Mouse (Mus musculus) spleen, adult 2 months (tissue): Measurements from ENCODE around the gene Zdhhc9. TPM values are rescaled to one million over a fixed set of nuclear protein-coding genes. Genes with fewer than 3 reads are reported as not detected.

ENCODE experiments used
- DNase-seq, 2 experiments: peaks; one replicate each; pipeline versions ENCODE4 v3.0.0 to v3.0.0-alpha.2; 2012 to 2021; ENCODE audit warnings: low spot score in 2 of 2, low read depth in 1 of 2
- H3K27ac ChIP-seq: fragments of 200-500 bp; 2 replicates; pipeline ENCODE4 v1.5.1; 2012; ENCODE audit warnings: low read length, inconsistent platforms; ENCODE audit not compliant: insufficient read depth
- H3K27me3 ChIP-seq: fragments of 200-500 bp; 2 replicates; pipeline ENCODE4 v1.6.1; 2012; ENCODE audit warnings: mild to moderate bottlenecking, moderate library complexity, low read length, inconsistent platforms; ENCODE audit not compliant: control insufficient read depth, insufficient read depth
- H3K36me3 ChIP-seq: fragments of 200-500 bp; 2 replicates; pipeline ENCODE4 v1.6.1; 2012; ENCODE audit warnings: mild to moderate bottlenecking, low read length, inconsistent platforms; ENCODE audit not compliant: control insufficient read depth, insufficient read depth
- H3K4me1 ChIP-seq: fragments of 200-500 bp; 2 replicates; pipeline ENCODE4 v1.6.1; 2011; ENCODE audit warnings: inconsistent platforms; ENCODE audit not compliant: control insufficient read depth, insufficient read depth, insufficient read length
- H3K4me3 ChIP-seq: fragments of 200-500 bp; 2 replicates; pipeline ENCODE4 v1.5.1; 2011; ENCODE audit warnings: mild to moderate bottlenecking, inconsistent platforms; ENCODE audit not compliant: insufficient read depth, insufficient read length; ENCODE audit errors: extremely low read depth
- CTCF ChIP-seq: fragments of 200-500 bp; IDR thresholded peaks from 2 replicates; pipeline ENCODE4 v1.5.1; 2011; ENCODE audit warnings: mild to moderate bottlenecking, inconsistent platforms; ENCODE audit not compliant: insufficient read depth, insufficient read length, insufficient replicate concordance; ENCODE audit errors: extremely low read depth
- POLR2A ChIP-seq: fragments of 200-500 bp; IDR thresholded peaks from 2 replicates; pipeline ENCODE4 v1.6.1; 2011; ENCODE audit warnings: low read depth, low read length, inconsistent platforms
- WGBS: fragments of 180-500 bp; shearing (Covaris S2); methylation state at CpG from one replicate; pipeline ENCODE4 v1.1.7; 2018; 5-methylcytosine and 5-hydroxymethylcytosine counted together
- polyA plus RNA-seq: library from polyadenylated mRNA; depleted of rRNA; stranded (reverse); fragments of >200 nt; gene quantifications from 2 replicates; pipeline ENCODE4 v1.2.3, GENCODE M21; 2012

The Zdhhc9 gene
- polyA plus RNA-seq, 1 experiment, result 11.2 TPM

DNA sequence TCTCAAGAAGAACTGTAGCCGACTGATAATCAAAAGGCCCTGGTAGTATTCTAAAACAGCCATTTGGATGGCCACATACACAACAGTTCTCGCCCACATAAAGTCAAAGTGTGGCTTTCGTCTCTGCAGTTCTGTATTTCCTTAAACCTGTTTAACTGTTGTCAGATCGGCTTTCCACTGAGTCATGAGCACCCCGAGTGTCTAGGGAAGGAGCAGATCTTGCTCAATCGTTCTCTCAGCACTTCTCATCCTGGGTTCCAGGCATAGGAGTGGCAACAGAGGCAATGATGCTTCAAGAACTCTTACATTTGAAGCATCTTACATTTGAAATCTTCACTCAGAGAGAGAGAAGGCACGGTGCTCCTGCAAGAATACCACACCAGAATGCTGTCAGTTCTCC, 6.7 kb downstream of the Zdhhc9 start:
- peaks cover 1% of the 10 kb centered on the region; the same call in 1 of the 2 replicates for H3K36me3 ChIP-seq
- H3K4me3 ChIP-seq, result no peak overlapping the region
- H3K27me3 ChIP-seq, result no peaks in the 10 kb centered on the region
- 79% methylated on average over 7 of the region's 7 CpGs for WGBS
- no peak for TF ChIP-seq CTCF
- TF ChIP-seq POLR2A, result no peak
- no peak overlapping the region for H3K27ac ChIP-seq
- H3K4me1 ChIP-seq, result no peaks in the 10 kb centered on the region
- DNase-seq, result no peak

DNA sequence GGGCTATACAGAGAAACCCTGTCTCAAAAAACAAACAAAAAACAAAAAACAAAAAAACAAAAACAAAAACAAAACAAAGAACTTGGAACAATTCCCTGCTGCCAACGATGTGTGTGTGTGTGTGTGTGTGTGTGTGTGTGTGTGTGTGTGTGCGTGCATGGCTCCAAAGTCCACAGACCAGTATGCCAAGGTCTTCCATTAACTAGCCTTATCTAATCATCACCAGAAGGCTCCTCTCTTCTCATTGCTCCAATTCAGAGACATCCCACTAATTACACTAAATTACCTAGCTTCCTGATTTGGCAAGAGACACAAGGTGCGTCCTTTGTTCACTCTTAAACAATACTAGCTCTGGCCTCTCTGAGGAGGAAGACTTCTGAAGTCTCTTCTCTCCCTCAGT, 8.0 kb downstream of the Zdhhc9 start:
- Histone ChIP-seq H3K27me3 (no peaks in the 10 kb centered on the region), H3K4me3 (no peak overlapping the region), H3K36me3 (peaks cover under 1% of the 10 kb centered on the region; the same call in 1 of the 2 replicates), H3K4me1 (no peaks in the 10 kb centered on the region), H3K27ac (no peak overlapping the region)
- TF ChIP-seq POLR2A, result no peak
- no peak for TF ChIP-seq CTCF
- DNase-seq, result no peak
- 80% methylated on average over 3 of the region's 3 CpGs for WGBS

DNA sequence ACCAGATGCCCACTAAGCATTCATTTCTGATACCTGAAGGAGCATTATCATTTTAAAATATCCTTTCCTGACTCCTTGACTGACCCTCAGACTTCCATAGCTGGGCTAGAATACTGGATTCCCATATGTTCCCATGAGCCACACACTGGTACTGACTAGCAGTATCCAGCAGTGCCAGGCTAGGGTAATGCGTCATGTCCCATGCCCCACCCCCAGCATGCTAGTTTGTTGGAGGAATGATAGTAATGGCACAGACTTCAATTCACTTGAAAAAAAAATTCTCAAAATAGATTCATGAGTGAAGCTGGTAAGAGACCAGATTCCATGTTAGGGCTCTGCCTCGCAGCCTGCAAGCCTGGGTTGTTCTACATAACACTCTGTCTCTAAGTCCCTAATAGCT, 9.7 kb downstream of the Zdhhc9 start:
- Histone ChIP-seq H3K27me3 (no peaks in the 10 kb centered on the region), H3K4me1 (no peaks in the 10 kb centered on the region), H3K36me3 (peaks cover 1% of the 10 kb centered on the region; the same call in 1 of the 2 replicates), H3K4me3 (no peak overlapping the region), H3K27ac (no peak overlapping the region)
- DNase-seq, result no peak
- TF ChIP-seq POLR2A (no peak), CTCF (no peak)
- 84% methylated on average over 2 of the region's 2 CpGs for WGBS

DNA sequence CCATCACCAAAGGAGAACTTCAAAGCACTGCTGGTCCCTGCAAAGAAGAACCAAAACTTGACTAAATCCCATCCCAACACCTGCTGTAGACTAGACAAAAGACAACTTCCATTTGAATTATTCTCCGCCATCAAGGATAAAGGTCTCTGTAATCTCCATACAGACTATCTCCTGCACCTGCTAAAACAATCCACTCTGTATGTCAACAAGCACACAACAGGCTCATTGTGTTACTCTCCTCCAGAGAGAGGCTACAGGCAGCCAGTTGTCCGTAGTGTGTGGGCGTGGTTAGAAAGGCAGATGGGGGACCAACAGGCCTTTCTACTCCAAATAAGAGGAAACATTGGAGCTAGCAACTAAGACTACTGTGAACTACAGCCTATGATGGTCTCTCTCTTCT, 10.8 kb downstream of the Zdhhc9 start:
- Histone ChIP-seq H3K36me3 (peaks cover 1% of the 10 kb centered on the region; the same call in 1 of the 2 replicates), H3K27me3 (no peaks in the 10 kb centered on the region), H3K4me1 (no peaks in the 10 kb centered on the region), H3K4me3 (no peak overlapping the region), H3K27ac (no peak overlapping the region)
- WGBS, result 90% methylated on average over 3 of the region's 3 CpGs
- TF ChIP-seq POLR2A, result no peak
- TF ChIP-seq CTCF, result no peak
- DNase-seq, result no peak

DNA sequence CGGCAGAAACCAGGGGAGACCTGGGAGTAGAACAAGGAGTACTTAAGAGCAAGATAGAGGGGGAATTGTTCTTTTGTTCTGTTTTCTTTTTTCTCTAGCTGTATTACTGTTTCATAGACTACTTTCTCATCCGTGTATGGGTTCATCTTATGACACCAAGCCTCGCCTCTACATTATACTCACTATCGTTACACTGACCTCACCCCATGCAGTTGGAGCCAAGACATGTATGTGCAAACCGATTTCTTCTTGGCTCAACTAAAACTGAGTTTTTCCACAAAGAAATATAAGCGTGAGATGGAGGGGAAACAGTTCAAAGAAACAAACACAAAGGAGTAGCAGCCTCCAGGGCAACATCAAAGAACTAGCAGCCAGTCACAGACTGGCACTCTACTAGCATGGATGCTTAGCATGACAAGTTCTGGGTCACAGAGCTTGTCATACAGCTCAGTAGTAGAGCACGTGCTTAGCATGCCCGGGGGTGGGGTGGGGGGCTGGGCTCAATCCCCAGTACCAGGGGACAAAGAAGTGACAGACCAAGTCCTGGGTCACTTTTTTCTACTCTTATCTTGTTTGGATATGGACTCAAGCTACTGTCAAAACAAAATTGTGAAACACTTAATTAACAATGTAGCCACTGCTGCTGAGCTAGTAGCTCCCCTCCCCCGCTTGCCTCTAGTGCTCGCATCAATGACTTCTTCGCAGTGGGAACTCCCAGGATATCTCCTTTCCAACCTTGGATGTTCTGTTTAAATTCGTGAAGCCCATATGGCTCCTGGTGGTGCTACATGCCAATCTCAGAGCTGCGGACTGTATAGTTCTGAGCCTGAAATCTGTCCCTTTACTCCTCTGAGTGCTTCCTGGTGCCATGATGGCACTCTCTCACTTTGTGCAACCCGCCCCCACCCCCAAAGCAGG, 15.2 kb downstream of the Zdhhc9 start:
- Histone ChIP-seq H3K4me3 (no peak overlapping the region), H3K4me1 (no peaks in the 10 kb centered on the region), H3K36me3 (peaks cover 1% of the 10 kb centered on the region; the same call in 1 of the 2 replicates), H3K27ac (no peak overlapping the region), H3K27me3 (no peaks in the 10 kb centered on the region)
- DNase-seq, result no peak
- TF ChIP-seq CTCF (no peak), POLR2A (no peak)
- 89% methylated on average over 14 of the region's 14 CpGs for WGBS

DNA sequence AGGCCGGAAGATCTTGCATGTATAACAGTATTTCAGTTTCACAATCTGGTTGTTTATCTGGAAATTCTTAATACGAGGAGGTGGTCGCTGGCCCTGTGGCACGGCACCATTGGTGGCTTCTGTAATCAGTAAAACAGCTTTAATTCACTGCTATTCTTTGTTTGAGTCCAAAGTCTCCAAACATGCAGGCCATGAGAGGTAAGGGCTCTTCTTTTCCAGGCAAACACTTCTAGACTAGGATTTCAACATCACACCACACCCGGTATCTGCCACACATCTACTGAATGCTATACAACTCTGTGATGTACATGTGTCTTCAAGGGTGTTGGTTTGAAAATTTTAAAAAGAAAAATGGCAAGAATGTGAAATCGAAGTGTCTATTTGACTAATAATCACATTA, 17.4 kb downstream of the Zdhhc9 start:
- TF ChIP-seq CTCF, result no peak
- TF ChIP-seq POLR2A, result no peak
- DNase-seq, result no peak
- 93% methylated on average over 6 of the region's 6 CpGs for WGBS
- Histone ChIP-seq H3K27ac (no peak overlapping the region), H3K27me3 (no peaks in the 10 kb centered on the region), H3K4me1 (no peaks in the 10 kb centered on the region), H3K36me3 (peaks cover 1% of the 10 kb centered on the region; the same call in 1 of the 2 replicates), H3K4me3 (no peak overlapping the region)

DNA sequence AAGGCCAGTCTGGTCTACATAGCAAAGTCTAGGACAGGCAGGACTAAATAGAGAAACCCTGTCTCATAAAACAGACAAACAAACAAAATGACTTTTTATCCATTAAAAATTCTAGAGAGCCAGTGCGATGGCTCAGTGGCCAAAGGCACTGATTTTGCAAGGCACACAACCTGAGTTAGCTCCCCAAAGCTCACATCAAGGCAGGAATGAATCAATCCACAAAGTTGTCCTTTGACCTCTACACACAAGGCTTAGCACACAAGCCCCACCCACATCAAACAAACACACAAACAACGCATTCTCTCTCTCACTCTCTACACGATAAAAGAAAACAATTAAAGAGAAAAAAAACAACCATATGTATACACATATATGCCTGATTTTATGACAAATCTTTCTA, 24.0 kb downstream of the Zdhhc9 start:
- Histone ChIP-seq H3K36me3 (peaks cover 2% of the 10 kb centered on the region), H3K27me3 (no peaks in the 10 kb centered on the region), H3K4me3 (no peak overlapping the region), H3K4me1 (no peaks in the 10 kb centered on the region), H3K27ac (no peak overlapping the region)
- no peak for TF ChIP-seq CTCF
- no peak for TF ChIP-seq POLR2A
- WGBS, result 85% methylated on average over 3 of the region's 3 CpGs
- DNase-seq, result no peak
